Mouse (Mus musculus) hindbrain, embryonic 16.5 days (tissue): ENCODE measurements around the gene St6galnac4. TPM values are rescaled to one million over a fixed set of nuclear protein-coding genes. Genes with fewer than 3 reads are reported as not detected.

ENCODE experiments used
- ATAC-seq: fragments of 200-750 bp; cut with Nextera tagmentation; 2 replicates; pipeline ENCODE4 v1.8.0; 2017; ENCODE audit warnings: moderate TSS enrichment, moderate library complexity
- H3K27ac ChIP-seq: fragments of 300-500 bp; sonication (generic); 2 replicates; pipeline ENCODE4 v1.5.1; 2014; ENCODE audit warnings: low read depth, mild to moderate bottlenecking, control low read depth, low read length, moderate library complexity
- H3K27me3 ChIP-seq: fragments of 300-500 bp; sonication (generic); replicated peaks from 2 replicates; pipeline ENCODE4 v1.6.1; 2014; ENCODE audit warnings: low read length; ENCODE audit not compliant: control insufficient read depth, insufficient read depth
- H3K36me3 ChIP-seq: fragments of 300-500 bp; sonication (generic); 2 replicates; pipeline ENCODE4 v1.6.1; 2014; ENCODE audit warnings: mild to moderate bottlenecking, low read length, moderate library complexity, mixed read lengths; ENCODE audit not compliant: control insufficient read depth, insufficient read depth
- H3K4me1 ChIP-seq: fragments of 300-500 bp; sonication (generic); 2 replicates; pipeline ENCODE4 v1.6.1; 2014; ENCODE audit warnings: low read depth, low read length; ENCODE audit not compliant: control insufficient read depth, insufficient read depth
- H3K4me2 ChIP-seq: fragments of 300-500 bp; sonication (generic); 2 replicates; pipeline ENCODE4 v1.6.1; 2014; ENCODE audit warnings: mild to moderate bottlenecking, low read length, control low read depth, moderate library complexity
- H3K4me3 ChIP-seq: fragments of 300-500 bp; sonication (generic); 2 replicates; pipeline ENCODE4 v1.5.1; 2014; ENCODE audit warnings: mild to moderate bottlenecking, low read length, control low read depth, moderate library complexity
- H3K9ac ChIP-seq: fragments of 300-500 bp; sonication (generic); 2 replicates; pipeline ENCODE4 v1.6.1; 2014; ENCODE audit warnings: low read depth, mild to moderate bottlenecking, control low read depth, low read length, moderate library complexity
- H3K9me3 ChIP-seq: fragments of 300-500 bp; sonication (generic); 2 replicates; pipeline ENCODE4 v1.6.1; 2014; ENCODE audit warnings: mild to moderate bottlenecking, low read length, moderate library complexity; ENCODE audit not compliant: control insufficient read depth
- WGBS: fragments of 180-500 bp; shearing (Covaris S2); extraction: QIAGEN DNeasy Blood & Tissue Kit; methylation state at CpG from one replicate; pipeline ENCODE4 v1.1.7; 2014; 5-methylcytosine and 5-hydroxymethylcytosine counted together
- polyA plus RNA-seq: library from polyadenylated mRNA; unstranded; fragments of >200 nt; fragmentation: Nextera tagmentation; extraction: Ambion mirVana; gene quantifications from 2 replicates; pipeline ENCODE4 v1.2.1, GENCODE M21; 2015

Gene St6galnac4
- polyA plus RNA-seq, 1 experiment from 2014 or later = 54.3 TPM

DNA sequence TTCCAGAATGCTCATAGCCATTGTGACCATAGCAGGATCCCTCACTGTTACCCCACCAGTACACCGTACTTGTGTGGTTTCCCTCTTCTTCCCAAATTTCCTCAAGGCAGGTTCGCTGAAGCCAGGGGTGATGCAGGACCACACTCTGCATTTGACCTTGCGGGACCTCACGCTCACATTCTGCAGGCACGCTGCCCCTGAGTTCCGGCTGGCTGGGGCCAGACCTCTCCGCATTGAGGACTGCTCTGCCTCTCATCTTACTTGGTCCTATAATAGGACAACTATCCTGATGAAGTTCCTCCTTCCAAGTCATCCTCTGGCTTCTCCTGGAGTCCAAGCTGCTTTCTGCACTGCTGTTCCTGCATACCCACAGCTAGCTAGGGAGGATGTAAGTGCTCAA, 49.7 kb downstream of the St6galnac4 start:
- H3K36me3 ChIP-seq = peaks cover 5% of the 10 kb centered on the region
- WGBS = 87% methylated on average over 7 of the region's 7 CpGs
- no peak overlapping the region for H3K4me2 ChIP-seq
- no peak overlapping the region for H3K4me3 ChIP-seq
- H3K9ac ChIP-seq = no peak overlapping the region
- H3K4me1 ChIP-seq = no peaks in the 10 kb centered on the region; the same call in 1 of the 2 replicates
- no peak for ATAC-seq
- H3K9me3 ChIP-seq = no peaks in the 10 kb centered on the region
- H3K27ac ChIP-seq = no peak overlapping the region
- H3K27me3 ChIP-seq = no peaks in the 10 kb centered on the region

DNA sequence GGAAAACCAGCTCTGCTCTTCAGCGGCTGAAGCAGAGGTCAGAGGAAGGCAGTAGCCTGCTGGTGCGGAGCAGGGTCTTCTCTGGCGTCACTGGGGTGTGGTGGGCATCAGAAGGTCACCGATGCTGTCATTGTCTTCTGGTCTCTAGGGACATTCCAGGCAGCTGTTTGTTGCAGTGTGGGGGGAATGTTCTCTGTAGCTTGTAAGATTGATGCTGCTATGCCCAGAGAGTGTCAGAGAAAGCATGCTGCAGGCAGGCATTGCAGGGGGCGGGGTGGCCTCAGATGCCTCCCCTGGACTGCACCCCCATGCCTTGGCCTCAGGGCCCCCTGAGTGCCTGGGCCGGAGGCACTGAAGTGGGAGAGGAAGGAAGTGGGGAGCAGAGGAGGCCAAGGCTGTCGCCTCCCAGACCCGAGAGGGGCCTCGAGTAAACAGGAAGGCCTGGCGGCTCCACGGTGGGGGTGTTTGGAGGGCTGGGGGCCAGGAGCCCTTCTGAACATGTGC, 50.9 kb downstream of the St6galnac4 start:
- Histone ChIP-seq H3K27me3 (no peaks in the 10 kb centered on the region), H3K27ac (0 out of 2 replicates have a peak overlapping the region, but pooled peaks have one; percentile 44), H3K36me3 (peaks cover 5% of the 10 kb centered on the region), H3K9ac (peak overlapping the region; percentile 23; the same call in 1 of the 2 replicates), H3K4me1 (no peaks in the 10 kb centered on the region; the same call in 1 of the 2 replicates), H3K9me3 (no peaks in the 10 kb centered on the region), H3K4me2 (no peak overlapping the region), H3K4me3 (no peak overlapping the region)
- ATAC-seq = no peak
- WGBS = 31% methylated on average over 11 of the region's 11 CpGs

- Histone ChIP-seq H3K4me1 (no peaks in the 10 kb centered on the region), H3K9ac (no peak overlapping the region), H3K27ac (no peak overlapping the region), H3K4me3 (no peak overlapping the region), H3K4me2 (no peak overlapping the region), H3K27me3 (no peaks in the 10 kb centered on the region), H3K36me3 (no peaks in the 10 kb centered on the region), H3K9me3 (no peaks in the 10 kb centered on the region)
- ATAC-seq = no peak
- 91% methylated on average over 1 of the region's 1 CpGs for WGBS
Observed at GRCm38 (mm10) chr2:32639632-32640031, 52.7 kb downstream of the St6galnac4 start.

- H3K27me3 ChIP-seq = no peaks in the 10 kb centered on the region
- H3K9ac ChIP-seq = no peak overlapping the region
- no peaks in the 10 kb centered on the region for H3K36me3 ChIP-seq
- H3K4me3 ChIP-seq = no peak overlapping the region
- ATAC-seq = no peak
- no peak overlapping the region for H3K27ac ChIP-seq
- H3K9me3 ChIP-seq = no peaks in the 10 kb centered on the region
- H3K4me1 ChIP-seq = no peaks in the 10 kb centered on the region
- H3K4me2 ChIP-seq = no peak overlapping the region
- 57% methylated on average over 6 of the region's 6 CpGs for WGBS
Observed at GRCm38 (mm10) chr2:32640550-32641051, 53.7 kb downstream of the St6galnac4 start.

DNA sequence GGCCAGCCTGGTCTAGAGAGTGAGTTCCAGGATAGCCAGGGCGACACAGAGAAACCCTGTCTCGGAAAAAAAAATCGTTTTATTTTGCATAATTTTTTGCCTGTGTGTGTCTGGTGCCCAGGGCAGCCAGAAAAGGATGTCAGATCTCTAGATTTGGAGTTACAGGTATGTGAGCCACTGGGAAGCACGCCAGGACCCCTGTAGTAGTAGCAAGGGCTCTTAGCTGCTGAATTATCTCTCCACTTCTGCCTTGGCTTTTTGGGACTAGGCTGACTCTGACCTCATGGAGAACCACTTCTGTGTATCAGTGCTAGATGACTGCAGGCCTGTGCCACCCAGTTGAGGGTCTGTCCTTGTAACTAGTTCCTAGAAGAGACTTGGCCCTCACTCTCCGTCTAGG, 54.9 kb downstream of the St6galnac4 start:
- no peaks in the 10 kb centered on the region for H3K27me3 ChIP-seq

DNA sequence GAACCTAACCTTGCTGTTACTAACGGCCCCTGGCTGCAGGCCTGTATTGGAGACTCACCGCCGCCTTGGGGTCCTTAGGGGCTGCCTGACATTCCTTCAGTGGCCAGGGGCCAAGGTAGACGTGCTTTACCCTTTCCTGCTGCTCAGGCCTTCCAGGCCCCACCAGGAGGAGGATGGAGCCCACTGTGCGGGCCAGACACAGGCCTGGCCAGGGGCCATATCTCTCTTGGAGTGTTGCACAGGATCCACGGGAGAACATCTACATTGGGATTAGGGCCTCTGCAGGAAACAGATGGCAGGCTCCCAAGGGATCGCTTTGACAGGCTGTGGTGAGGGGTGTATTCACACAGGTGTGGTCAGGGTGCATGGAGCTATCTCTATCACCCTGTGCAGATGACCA, 55.9 kb downstream of the St6galnac4 start:
- Histone ChIP-seq H3K9ac (no peak overlapping the region), H3K4me1 (no peaks in the 10 kb centered on the region), H3K4me3 (no peak overlapping the region), H3K4me2 (no peak overlapping the region), H3K9me3 (no peaks in the 10 kb centered on the region), H3K27ac (no peak overlapping the region), H3K27me3 (no peaks in the 10 kb centered on the region), H3K36me3 (no peaks in the 10 kb centered on the region)
- no peak for ATAC-seq
- WGBS = 57% methylated on average over 7 of the region's 7 CpGs

More for the DNA sequence above, 54.9 kb downstream of the St6galnac4 start:
- no peak for ATAC-seq
- no peak overlapping the region for H3K27ac ChIP-seq
- no peaks in the 10 kb centered on the region for H3K4me1 ChIP-seq
- no peaks in the 10 kb centered on the region for H3K36me3 ChIP-seq
- 81% methylated on average over 5 of the region's 5 CpGs for WGBS
- no peak overlapping the region for H3K4me3 ChIP-seq
- no peak overlapping the region for H3K9ac ChIP-seq
- no peak overlapping the region for H3K4me2 ChIP-seq
- no peaks in the 10 kb centered on the region for H3K9me3 ChIP-seq

- H3K9ac ChIP-seq = no peak overlapping the region
- 87% methylated on average over 9 of the region's 9 CpGs for WGBS
- no peaks in the 10 kb centered on the region for H3K36me3 ChIP-seq
- H3K4me1 ChIP-seq = no peaks in the 10 kb centered on the region
- H3K27ac ChIP-seq = no peak overlapping the region
- no peak overlapping the region for H3K4me3 ChIP-seq
- no peaks in the 10 kb centered on the region for H3K9me3 ChIP-seq
- no peaks in the 10 kb centered on the region for H3K27me3 ChIP-seq
- ATAC-seq = no peak
- no peak overlapping the region for H3K4me2 ChIP-seq
Observed at GRCm38 (mm10) chr2:32644083-32644482, 57.2 kb downstream of the St6galnac4 start.

- Histone ChIP-seq H3K9ac (no peak overlapping the region), H3K4me2 (no peak overlapping the region), H3K36me3 (no peaks in the 10 kb centered on the region), H3K4me3 (no peak overlapping the region), H3K9me3 (no peaks in the 10 kb centered on the region), H3K4me1 (no peaks in the 10 kb centered on the region), H3K27me3 (no peaks in the 10 kb centered on the region), H3K27ac (no peak overlapping the region)
- 85% methylated on average over 8 of the region's 8 CpGs for WGBS
- no peak for ATAC-seq
Observed at GRCm38 (mm10) chr2:32644799-32645475, 58.0 kb downstream of the St6galnac4 start.

DNA sequence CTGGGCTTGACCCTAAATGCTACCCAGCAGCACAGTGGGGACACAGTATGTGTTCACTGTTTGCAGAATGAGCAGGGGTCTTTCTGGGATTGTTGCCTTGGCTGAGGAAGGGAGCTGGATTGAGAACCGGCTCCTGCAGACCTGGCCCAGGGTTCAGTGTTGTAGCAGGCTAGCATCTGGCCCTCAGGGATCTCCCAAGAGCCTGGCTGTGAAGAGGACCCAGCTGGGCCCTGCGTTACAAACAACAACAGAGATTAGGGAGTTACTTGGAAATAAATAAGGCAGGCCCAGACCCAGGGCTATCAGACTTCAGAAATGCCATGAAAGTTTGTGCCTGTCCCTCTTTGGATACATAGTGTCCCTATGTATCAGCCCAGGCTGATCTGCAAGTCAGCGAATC, 58.8 kb downstream of the St6galnac4 start:
- no peak overlapping the region for H3K9ac ChIP-seq
- no peaks in the 10 kb centered on the region for H3K27me3 ChIP-seq
- no peaks in the 10 kb centered on the region for H3K9me3 ChIP-seq
- no peak for ATAC-seq
- WGBS = 66% methylated on average over 3 of the region's 3 CpGs
- no peak overlapping the region for H3K27ac ChIP-seq
- H3K4me2 ChIP-seq = no peak overlapping the region
- no peaks in the 10 kb centered on the region for H3K36me3 ChIP-seq
- no peaks in the 10 kb centered on the region for H3K4me1 ChIP-seq
- H3K4me3 ChIP-seq = no peak overlapping the region
